Mouse (Mus musculus): Measurements from ENCODE around the gene Syce2.
"Not testable (repeated sequence)": the region's sequence is repeated elsewhere in the genome, so short reads cannot be mapped to it uniquely, and the experiment has no call there.

The Syce2 gene

DNA sequence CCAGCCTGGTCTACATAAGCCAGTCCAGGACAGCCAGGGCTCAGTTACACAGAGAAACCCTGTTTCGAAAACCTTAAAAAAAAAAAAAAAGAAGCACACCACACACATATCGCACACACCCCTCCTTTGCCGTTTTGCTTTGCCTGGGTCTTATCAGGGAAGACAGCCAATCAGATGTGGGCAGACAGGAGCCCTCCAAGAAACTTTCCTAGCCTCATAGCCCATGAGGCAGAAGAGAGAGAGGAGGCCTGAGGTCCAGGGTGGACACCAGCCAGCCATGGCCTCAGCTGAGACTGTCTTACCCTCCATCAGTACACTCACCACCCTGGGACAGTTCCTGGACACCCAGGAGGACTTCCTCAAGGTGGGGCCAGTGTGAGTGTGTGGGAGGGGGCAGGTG, 29.8 kb downstream of the Syce2 start, which contains the start of gene Klf1:
TSS of gene Klf1 (plus strand) at position 177 of the 400 bp plus-strand sequence.
- DNase-seq (ENCODE audit: low read depth): peak; percentile 83

DNA sequence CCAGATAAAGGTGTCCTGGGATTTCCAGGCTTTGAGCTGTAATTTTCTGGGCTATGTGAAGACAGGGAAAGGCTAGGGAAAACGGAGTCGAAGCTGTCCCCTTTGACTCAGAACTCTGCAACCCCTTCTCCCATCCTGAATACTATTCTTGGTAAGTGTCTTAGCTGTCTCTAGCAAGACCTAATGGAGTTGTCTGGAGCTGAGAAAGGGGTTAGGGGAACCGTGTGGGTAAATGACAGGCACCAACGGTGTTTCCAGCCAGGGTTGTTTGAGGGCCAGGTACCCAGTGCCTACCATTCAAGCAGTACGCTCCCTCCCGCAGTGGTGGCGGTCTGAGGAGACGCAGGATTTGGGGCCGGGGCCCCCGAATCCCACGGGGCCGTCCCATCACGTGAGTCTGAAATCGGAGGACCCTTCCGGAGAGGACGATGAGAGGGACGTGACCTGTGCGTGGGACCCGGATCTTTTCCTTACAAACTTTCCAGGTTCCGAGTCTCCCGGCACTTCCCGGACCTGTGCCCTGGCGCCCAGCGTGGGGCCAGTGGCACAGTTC, 30.5 kb downstream of the Syce2 start:
- DNase-seq (ENCODE audit: low read depth): no peak

DNA sequence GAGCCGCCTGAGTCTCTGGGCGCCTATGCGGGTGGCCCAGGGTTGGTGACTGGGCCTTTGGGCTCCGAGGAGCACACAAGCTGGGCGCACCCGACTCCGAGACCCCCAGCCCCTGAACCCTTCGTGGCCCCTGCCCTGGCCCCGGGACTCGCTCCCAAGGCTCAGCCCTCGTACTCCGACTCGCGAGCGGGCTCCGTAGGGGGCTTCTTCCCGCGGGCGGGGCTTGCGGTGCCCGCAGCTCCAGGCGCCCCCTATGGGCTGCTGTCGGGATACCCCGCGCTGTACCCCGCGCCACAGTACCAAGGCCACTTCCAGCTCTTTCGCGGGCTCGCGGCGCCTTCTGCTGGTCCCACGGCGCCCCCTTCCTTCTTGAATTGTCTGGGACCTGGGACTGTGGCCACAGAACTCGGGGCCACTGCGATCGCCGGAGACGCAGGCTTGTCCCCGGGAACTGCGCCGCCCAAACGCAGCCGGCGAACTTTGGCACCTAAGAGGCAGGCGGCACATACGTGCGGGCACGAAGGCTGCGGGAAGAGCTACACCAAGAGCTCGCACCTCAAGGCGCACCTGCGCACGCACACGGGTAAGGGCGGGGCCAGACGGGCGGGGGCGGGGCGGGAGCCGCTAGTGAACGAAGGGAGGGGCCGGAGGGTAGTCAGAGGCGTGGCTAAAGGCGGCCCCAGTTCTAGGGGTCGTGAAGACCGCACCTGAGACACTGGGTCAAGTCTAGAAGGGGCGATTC, 31.2 kb downstream of the Syce2 start:
- DNase-seq (ENCODE audit: low read depth): peak; percentile 75

DNA sequence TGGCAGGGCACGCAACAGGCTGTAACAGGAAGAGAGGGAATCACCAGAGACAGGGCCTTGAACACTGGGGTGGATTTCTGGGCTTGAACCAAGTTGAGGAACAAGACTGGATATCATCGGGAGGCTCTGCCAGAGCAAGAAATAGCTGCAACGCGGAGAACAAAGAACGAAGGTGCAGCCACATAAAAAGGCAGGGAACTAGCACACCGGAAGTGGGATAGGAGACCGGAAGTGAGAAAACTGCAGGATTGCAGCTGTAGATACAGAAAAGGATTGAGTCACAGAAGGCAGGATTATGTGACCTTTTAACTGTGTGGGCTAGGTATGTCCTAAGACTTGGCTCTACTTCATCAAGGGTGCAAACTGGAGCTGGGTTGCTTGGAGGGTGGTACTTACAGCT, 32.4 kb downstream of the Syce2 start:
- no peak for DNase-seq (ENCODE audit: low read depth)

DNA sequence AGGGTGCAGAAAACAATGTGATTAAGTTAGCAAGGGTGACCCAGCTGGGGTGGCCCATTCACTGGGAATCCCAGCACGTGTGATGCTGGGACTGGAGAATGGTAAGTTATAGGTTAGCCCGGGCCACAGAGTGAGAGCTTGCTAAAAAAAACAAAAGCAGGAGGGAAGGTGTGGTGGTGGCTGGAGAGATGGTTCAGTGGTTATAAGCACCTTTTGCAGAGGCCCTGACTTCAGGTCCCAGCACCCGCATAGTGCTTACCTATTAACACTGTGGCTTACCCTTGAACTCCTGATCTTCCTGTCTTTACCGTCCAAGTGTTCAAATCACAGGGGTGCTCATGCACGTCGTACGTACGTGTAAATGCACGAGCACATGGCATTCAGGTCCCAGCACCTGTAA, 35.1 kb downstream of the Syce2 start:
- DNase-seq (ENCODE audit: low read depth): no peak

DNA sequence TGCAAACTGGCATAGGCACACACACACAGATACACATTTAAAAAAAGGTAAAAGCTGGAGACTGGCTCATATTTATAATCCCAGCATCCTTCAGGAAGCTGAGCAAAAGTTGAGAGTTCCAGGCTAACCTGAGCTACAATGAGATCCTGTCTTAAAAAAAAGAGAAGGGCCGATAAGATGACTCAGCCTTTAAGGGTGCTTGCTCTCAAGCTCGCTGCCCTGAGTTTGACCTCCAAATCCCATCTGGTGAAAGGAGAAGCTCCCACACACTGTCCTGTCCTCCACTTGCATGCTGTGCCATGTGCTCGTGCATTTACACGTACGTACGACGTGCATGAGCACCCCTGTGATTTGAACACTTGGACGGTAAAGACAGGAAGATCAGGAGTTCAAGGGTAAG, 35.6 kb downstream of the Syce2 start:
- DNase-seq (ENCODE audit: low read depth): no peak

DNA sequence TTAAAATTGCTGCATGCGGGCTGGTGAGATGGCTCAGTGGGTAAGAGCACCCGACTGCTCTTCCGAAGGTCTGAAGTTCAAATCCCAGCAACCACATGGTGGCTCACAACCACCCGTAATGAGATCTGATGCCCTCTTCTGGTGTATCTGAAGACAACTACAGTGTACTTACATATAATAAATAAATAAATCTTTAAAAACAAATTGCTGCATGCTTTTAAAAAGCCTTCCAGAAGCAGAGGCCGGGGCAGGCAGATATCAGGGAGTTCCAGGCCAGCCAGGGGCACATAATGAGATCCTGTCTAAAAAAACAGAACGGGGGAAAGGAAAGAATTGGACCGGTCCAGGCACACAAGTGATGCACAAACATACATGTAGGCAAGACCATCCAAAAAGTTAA, 36.1 kb downstream of the Syce2 start:
- not testable (repeated sequence) for DNase-seq (ENCODE audit: low read depth)

DNA sequence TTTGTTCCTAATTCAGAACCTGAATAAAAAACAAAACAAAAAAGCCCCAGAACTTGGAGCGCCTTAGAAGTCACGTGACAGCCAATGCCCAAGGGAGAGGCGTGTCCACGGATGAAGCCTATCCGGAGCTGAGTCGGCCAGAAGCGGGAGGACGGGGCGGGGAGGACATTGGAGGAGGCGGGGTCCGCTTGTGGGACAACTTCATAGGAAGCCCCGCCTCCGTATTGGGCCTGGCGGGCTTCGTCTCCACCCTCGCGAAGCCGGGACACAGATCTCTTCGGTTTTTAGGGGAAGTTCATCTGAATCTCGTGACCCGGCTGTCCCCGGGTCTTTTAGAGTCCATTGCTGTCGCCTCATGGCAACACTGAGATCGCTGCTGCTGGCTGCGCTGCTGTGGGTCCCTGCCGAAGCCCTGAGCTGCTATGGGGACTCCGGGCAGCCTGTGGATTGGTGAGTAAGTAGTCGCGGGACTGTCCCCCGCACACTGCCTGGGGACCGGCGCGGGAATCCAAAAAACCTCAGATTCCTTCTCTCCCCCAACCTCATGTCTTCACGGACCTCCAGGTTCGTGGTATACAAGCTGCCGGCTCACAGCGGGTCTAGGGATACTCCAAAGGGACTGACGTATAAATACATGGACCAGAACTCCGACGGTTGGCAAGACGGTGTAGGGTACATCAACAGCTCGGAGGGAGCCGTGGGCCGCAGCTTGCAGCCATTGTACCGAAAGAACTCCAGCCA, 36.7 kb downstream of the Syce2 start, which contains the start of gene Dnase2a:
TSS of gene Dnase2a (plus strand) at position 140 of the 741 bp plus-strand sequence.
- peak; percentile 97 for DNase-seq (ENCODE audit: low read depth)

DNA sequence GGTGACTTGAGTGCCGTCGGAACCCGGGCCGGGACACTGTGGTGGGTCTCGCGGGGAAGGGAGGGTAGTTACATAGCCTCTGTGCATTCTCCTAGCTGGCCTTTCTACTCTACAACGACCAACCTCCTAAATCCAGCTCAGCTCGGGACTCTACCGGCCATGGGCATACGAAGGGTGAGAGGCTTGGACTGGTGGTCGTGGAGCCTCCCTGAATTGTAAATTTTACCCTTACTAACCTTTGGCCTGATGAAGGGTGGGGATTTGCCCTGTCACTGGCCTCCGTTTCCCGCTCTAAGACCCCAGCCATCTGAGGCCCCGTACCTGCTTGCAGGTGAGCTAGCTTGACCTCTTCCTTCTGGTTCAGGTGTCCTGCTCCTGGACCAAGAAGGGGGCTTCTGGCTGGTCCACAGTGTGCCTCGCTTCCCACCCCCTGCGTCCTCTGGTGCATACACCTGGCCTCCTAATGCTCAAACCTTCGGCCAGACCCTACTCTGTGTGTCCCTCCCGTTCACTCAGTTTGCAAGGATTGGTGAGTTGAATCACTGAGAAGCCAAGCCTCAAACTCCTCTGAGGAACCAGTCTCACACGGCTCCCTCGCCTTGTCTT, 37.4 kb downstream of the Syce2 start:
- no peak for DNase-seq (ENCODE audit: low read depth)

DNA sequence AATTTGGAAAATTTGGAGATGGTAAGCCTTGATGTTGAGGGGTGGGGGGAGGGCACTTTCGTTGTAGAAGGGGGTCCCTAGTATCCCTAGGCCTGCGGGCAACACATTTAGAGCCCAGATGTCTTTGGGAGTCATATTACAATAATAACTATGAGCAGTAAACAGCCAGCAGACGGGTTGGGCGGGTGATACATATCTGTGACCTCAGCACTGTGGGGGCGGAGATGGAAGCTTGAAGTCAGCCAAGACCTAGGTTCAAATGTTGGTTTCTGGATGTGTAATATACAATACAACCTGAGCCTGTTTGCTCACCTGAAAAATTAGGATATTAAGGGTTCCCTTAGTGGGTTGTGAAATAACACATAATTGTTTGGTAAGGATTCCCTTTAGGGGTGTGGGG, 38.0 kb downstream of the Syce2 start:
- DNase-seq (ENCODE audit: low read depth): no peak

DNA sequence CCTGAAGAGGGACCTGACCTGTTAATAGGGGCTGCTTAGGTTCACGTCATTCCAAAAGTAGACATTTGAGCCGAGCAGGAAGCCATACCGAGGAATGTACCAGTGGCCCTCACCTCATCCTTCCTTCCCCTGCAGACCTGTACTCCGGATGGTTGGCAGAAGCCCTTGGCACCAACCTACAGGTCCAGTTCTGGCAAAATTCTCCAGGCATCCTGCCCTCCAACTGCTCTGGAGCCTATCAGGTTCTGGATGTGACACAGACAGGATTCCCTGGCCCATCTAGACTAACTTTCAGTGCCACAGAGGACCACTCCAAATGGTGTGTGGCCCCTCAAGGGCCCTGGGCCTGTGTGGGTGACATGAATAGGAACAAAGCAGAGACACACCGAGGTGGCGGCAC, 38.6 kb downstream of the Syce2 start:
- no peak for DNase-seq (ENCODE audit: low read depth)

DNA sequence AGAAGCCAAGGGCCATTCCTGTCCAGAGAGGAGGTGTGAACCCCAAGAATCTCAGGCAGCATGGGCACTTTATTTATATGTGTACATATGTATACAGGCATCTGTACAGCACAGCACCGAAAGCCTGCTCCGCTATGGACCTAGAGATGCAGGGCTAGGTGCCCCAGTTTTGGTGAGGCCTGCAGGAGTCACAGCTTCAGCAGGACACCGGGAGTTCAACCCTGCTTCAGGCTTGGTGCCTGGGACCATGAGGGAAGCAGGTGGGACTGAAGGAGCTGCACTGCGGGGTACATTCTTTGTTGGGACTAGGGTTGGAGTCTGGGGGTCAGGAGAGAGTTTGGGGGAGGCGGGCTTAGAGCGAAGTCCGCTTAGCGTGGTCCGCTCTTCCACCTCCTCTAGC, 39.9 kb downstream of the Syce2 start:
- DNase-seq (ENCODE audit: low read depth): no peak

DNA sequence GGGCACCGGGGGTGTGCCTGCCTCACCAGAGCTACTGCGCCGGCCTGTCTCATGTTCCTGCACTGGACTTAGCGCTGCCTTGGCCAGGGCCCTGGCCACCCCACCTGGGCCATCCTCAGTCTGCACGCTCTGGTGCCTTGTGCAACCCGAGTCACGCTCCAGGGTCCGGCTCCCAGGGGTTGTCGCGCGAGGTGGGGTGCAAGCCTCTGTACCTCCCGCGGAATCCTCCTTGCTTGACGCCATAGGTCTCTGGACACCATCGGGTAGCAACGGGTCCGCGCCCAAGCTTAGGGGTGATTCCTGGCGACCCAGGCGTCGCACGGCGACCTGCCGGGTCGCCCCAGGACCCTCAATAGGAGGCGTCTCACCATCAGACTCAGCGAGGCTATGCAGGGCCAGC, 40.5 kb downstream of the Syce2 start:
- DNase-seq (ENCODE audit: low read depth): no peak

DNA sequence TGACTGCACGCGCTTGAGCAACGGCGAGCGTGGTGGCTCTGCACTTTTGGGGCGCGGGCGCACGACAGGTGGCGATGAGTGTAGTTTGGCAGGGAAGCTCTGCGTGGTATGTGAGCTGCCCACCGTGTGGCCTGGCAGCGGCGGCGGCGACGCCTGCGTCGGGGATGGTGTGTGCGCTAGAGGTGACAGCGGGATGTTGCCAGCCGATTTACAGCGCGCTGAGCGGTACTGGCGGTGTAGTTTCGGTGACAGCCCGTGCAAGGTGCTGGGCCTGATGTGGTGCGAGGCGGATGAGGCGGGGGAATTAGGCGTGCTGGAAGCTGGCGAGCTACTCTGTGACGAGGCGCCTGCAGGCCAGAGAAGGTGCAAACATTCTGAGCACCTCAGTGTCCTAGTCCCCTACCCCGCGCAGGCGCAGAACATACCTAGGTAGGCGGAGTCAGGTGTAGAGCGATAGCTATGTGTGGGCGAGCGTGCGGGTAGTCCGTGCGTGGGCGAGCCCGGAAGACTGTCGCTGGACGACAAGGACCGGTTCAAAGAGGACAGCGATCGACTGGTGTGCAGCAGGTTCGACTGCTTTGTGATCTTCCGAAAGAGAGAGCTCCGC, 41.1 kb downstream of the Syce2 start:
- peak; percentile 83 for DNase-seq (ENCODE audit: low read depth)

DNA sequence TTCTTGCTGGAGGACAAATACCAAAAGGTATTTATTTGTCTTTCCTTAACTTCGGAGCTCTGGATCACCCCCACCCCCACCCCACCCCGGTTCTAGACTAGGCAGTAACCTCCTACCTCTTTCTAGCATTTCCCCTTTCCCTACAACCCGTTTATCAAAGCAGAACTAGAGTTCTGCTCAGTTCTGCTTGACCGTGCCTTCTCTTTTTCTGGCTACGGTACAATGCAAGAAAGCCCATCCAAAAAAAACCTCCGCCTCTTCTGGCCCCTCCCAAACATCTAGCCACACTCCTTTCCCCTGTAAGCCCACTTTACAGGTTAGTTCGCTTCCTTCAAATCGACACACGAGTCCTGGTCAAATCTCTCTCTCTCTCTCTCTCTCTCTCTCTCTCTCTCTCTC, 41.6 kb downstream of the Syce2 start:
- no peak for DNase-seq (ENCODE audit: low read depth)

DNA sequence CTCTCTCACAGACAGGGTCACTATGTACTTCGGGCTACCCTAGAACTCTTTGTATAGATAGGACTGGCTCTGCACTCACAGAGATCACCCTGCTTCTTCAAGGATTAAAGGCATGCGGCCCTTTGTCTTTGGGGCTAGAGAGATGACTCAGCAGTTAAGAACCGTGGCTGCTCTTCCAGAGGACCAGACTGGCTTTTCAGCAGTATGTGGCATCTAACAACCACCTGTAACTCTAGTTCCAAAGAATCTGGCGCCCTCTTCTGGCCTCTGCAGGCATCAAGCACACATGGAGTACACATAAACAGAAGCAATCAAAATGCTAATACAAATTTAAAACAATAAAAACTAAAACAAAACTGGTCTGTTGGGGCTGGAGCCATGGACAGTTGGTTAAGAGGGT, 42.0 kb downstream of the Syce2 start:
- DNase-seq (ENCODE audit: low read depth): peak; percentile 82

DNA sequence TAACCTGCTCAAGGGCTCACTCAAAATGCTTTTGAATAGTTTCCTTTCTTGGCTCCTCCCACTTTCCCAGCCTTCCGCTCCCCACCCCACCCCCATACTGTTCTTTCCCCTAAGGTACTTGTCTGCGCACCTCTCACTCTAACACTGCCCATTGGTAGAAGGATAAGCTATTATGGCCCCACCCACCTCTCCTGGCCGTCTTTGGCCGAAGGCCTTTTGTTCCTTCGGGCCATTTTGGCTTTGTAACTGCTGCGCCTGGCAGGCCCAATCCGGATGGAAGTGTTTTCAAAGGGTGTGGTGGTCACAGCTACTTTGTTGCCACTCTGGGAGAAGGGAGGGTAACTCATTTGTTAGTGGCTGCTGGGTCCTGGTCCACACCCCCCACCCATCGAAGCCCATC, 43.4 kb downstream of the Syce2 start:
- DNase-seq (ENCODE audit: low read depth): no peak

DNA sequence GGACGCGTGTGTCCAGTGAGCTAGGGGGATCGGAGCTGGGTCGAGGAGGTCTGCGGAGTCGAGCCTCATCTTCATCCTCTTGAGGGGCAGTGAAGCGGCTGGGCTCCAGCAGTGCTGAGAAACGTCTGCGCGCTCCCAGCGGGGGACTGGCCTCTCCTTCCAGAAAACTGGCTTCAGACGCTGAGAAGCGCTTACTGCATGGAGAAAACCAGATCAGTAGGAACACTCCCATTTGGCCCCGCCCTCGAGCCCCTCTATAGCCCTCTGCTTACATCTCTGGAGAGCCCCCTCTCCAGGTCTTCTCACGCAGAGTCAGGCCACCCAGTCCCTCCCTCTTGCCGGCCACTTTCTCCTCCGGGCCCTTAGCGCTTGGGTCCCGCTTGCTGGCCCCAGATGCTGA, 45.9 kb downstream of the Syce2 start:
- no peak for DNase-seq (ENCODE audit: low read depth)

DNA sequence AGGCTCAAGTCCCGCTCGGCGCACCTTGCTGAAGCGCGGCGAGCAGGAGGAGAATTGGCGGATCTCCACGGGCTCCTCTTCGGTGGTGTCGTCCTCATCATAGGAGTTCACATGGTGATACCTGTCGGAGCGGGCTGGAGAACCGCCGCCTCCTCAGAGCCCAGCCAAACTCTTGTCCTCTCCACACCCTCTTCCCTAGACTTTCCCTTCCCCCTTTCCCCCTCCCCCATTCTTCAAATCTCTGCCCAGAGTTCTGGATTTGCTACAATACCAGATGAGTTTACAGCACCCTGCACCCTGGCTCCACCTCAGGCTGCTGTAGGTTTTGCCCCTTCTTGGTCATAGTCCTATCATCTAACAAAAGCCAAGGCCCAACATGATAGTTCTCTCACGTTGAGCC, 46.7 kb downstream of the Syce2 start:
- no peak for DNase-seq (ENCODE audit: low read depth)

DNA sequence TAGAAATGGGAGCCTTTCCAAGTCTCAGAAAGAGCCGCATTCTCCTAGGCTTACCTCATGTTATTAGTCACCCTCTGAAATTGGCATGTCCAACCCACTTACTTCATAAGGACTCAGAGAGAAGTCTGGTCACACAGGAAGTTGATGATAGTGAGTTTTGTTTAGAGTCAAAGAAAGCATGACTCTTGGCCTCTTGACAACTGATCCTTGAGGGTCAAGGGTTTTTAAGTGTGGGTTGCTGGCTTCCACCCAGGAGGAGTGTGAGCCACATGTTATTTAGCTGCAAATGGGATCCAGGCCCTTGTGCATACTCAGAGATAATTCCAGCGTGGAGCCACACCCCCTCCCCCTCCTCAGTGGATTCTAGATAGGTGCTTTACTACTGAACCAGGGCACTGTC, 49.7 kb downstream of the Syce2 start:
- no peak for DNase-seq (ENCODE audit: low read depth)

DNA sequence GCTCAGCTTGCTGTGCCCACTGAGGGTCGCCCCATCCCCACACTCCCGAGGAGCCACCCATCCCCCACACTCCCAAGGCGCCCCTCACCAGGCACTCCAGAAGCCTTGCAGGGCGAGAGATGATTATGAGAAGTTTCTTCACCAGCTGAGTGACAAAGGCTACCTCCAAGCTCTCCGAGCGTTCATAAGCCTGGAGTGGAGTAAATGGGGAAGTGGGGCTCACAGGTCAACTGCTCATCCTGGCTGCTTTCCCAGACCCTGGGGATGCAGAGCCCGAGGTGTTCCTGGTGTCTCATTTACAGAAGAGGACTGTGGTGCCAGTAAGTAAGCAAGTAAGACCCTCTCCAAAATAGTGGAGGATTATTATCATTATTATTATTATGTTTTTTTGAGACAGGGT, 53.6 kb downstream of the Syce2 start:
- no peak for DNase-seq (ENCODE audit: low read depth)

DNA sequence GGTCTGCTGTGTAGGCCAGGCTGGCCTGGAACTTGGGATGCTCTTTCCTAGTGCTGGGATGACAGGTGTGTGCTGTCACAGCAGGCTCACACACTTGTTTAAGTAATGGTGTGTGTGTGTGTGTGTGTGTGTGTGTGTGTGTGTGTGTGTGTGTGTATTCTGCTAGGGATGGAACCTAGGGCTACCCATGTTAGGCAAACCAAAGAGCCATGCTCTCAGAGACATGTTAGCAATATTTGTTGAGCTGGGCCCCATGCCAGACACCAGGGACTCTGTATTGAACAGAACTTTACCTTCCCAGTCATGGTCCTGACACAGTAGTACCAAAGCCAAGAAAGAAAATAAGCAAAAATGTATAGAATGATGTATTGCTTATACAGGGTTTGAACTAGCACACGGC, 55.6 kb downstream of the Syce2 start:
- DNase-seq (ENCODE audit: low read depth): no peak
